Mouse (Mus musculus): ENCODE data around the gene Bcam. TPM values are rescaled to one million over a fixed set of nuclear protein-coding genes. Genes with fewer than 3 reads are reported as not detected.
A peak's percentile ranks its signal among the peaks of the same experiment; 100 is the strongest.

Bcam gene
- polyA plus RNA-seq, 1 experiment, result 25.3 TPM

DNA sequence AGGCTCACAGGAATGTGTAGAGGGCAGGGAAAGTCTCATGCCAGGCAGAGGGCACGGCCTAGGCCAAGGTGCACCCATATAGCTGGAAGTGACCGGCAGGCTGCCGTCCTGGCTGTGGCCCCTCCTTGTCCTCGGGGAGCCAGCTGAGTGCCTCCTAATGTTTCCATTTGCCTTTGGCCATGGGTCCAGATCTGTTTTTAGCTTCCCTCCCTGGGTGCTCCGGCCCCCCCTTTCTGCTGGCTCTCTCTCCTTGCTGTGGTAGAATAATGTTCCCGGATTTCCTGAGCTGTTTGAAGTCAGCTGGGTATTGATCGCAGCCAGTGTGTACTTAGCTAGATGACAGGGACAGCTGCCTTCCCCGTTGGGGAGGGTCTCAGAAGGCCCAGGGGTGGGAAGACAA, 12.8 kb upstream of the Bcam start:
- Histone ChIP-seq H3K27ac (ENCODE audit: insufficient read depth, low read length) (no peak overlapping the region), H3K4me1 (ENCODE audit: control insufficient read depth, insufficient read depth, low read length) (no peaks in the 10 kb centered on the region), H3K4me3 (replicated peaks; ENCODE audit: insufficient read depth, low read depth, low read length) (no peak overlapping the region), H3K27me3 (ENCODE audit: control insufficient read depth, insufficient read depth, low read length) (no peaks in the 10 kb centered on the region)
- TF ChIP-seq POLR2A (IDR thresholded peaks at IDR 0.05; ENCODE audit: borderline replicate concordance, insufficient read depth, low read length) (no peak), CTCF (IDR thresholded peaks at IDR 0.05; ENCODE audit: borderline replicate concordance, insufficient read depth, low read depth, low read length) (no peak)
- no peak for DNase-seq
- 70% methylated on average over 8 of the region's 8 CpGs for WGBS

DNA sequence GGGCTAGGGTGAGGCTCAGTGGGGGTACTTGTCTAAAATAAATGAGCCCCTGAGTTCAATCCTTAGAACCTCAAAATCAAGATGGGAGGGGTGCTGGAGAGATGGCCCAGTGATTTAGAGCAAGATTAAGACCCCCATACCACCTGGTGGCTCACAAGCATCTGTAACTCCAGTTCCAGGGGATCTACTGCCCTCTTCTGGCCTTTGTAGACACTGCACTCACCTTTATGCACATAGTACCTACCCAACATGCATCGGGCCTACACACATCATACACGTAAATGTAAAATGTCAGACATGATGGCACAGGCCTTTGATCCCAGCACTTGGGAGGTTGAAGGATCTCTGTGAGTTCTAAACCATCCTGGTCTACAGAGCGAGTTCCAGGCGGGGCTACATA, 11.8 kb upstream of the Bcam start:
- Histone ChIP-seq H3K27me3 (ENCODE audit: control insufficient read depth, insufficient read depth, low read length) (no peaks in the 10 kb centered on the region), H3K27ac (ENCODE audit: insufficient read depth, low read length) (no peak overlapping the region), H3K4me3 (replicated peaks; ENCODE audit: insufficient read depth, low read depth, low read length) (no peak overlapping the region), H3K4me1 (ENCODE audit: control insufficient read depth, insufficient read depth, low read length) (no peaks in the 10 kb centered on the region)
- 92% methylated on average over 4 of the region's 4 CpGs for WGBS
- TF ChIP-seq CTCF (IDR thresholded peaks at IDR 0.05; ENCODE audit: borderline replicate concordance, insufficient read depth, low read depth, low read length) (no peak), POLR2A (IDR thresholded peaks at IDR 0.05; ENCODE audit: borderline replicate concordance, insufficient read depth, low read length) (no peak)
- DNase-seq, result no peak

DNA sequence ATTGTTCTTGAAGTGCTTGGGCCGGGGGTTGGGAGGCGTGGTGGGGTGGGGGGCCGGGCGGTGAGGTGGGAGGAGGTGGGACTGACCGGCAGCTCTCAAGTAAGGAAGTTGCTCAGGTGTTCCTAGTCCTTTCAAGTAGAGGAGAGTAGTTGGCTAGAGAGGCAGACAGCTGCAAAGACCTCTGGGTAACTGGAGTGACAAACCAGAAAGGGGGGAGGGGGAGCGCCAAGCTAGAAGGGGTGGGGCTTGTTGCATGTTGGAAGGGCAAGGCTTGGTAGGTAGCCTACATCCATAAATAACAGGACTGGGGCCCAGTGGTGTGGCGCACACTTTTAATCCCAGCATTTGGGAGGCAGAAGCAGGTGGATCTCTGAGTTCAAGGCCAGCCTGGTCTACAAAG, 10.9 kb upstream of the Bcam start:
- no peaks in the 10 kb centered on the region for H3K27me3 ChIP-seq (ENCODE audit: control insufficient read depth, insufficient read depth, low read length)
- no peak overlapping the region for H3K27ac ChIP-seq (ENCODE audit: insufficient read depth, low read length)
- H3K4me3 ChIP-seq (replicated peaks; ENCODE audit: insufficient read depth, low read depth, low read length), result no peak overlapping the region
- DNase-seq, result no peak
- TF ChIP-seq POLR2A (IDR thresholded peaks at IDR 0.05; ENCODE audit: borderline replicate concordance, insufficient read depth, low read length) (no peak), CTCF (IDR thresholded peaks at IDR 0.05; ENCODE audit: borderline replicate concordance, insufficient read depth, low read depth, low read length) (no peak)
- H3K4me1 ChIP-seq (ENCODE audit: control insufficient read depth, insufficient read depth, low read length), result no peaks in the 10 kb centered on the region
- WGBS, result 94% methylated on average over 7 of the region's 7 CpGs

DNA sequence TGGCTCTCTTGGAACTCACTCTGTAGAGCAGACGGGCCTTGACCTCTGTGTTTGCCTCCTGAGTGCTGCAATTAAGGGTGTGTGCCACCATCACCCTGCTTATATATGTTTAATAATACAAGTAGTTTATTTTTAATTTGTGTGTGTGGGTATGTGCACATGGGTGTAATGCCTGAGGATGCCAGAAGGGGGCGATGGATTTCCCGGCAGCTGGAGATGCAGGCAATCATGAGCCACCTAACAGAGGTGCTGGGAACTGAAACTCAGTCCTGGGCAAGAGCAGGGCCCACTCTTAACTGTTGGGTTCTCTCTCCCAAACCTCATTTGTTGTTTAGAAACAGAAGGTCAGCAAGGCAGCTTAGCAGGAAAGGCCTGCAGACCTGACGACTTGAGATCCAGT, 9.1 kb upstream of the Bcam start:
- DNase-seq, result no peak
- no peaks in the 10 kb centered on the region for H3K27me3 ChIP-seq (ENCODE audit: control insufficient read depth, insufficient read depth, low read length)
- H3K4me3 ChIP-seq (replicated peaks; ENCODE audit: insufficient read depth, low read depth, low read length), result no peak overlapping the region
- H3K4me1 ChIP-seq (ENCODE audit: control insufficient read depth, insufficient read depth, low read length), result no peaks in the 10 kb centered on the region
- WGBS, result 80% methylated on average over 4 of the region's 4 CpGs
- no peak overlapping the region for H3K27ac ChIP-seq (ENCODE audit: insufficient read depth, low read length)
- TF ChIP-seq POLR2A (IDR thresholded peaks at IDR 0.05; ENCODE audit: borderline replicate concordance, insufficient read depth, low read length) (no peak), CTCF (IDR thresholded peaks at IDR 0.05; ENCODE audit: borderline replicate concordance, insufficient read depth, low read depth, low read length) (no peak)

DNA sequence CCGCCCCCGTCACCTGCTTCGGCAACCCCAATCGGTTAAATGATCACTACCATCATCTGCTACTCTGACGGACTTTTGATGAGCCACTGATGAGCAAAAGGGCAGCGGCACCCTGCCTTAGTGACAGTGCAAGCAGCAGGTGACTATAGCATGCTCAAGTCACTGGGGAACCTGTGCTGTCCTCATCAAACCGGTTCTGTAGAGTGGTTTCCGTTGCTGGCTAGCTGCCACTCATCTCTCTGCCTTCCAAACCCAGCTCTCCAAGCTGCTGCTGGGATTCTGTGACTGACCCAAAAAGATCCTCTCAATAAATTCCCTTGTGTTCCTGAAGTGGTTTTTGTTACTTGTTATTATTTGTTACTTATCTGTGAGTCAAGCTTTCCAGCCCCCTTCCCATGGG, 7.8 kb upstream of the Bcam start:
- no peak overlapping the region for H3K4me3 ChIP-seq (replicated peaks; ENCODE audit: insufficient read depth, low read depth, low read length)
- no peak overlapping the region for H3K27ac ChIP-seq (ENCODE audit: insufficient read depth, low read length)
- 76% methylated on average over 8 of the region's 8 CpGs for WGBS
- DNase-seq, result no peak
- no peaks in the 10 kb centered on the region for H3K4me1 ChIP-seq (ENCODE audit: control insufficient read depth, insufficient read depth, low read length)
- TF ChIP-seq POLR2A (IDR thresholded peaks at IDR 0.05; ENCODE audit: borderline replicate concordance, insufficient read depth, low read length) (no peak), CTCF (IDR thresholded peaks at IDR 0.05; ENCODE audit: borderline replicate concordance, insufficient read depth, low read depth, low read length) (no peak)
- H3K27me3 ChIP-seq (ENCODE audit: control insufficient read depth, insufficient read depth, low read length), result no peaks in the 10 kb centered on the region

DNA sequence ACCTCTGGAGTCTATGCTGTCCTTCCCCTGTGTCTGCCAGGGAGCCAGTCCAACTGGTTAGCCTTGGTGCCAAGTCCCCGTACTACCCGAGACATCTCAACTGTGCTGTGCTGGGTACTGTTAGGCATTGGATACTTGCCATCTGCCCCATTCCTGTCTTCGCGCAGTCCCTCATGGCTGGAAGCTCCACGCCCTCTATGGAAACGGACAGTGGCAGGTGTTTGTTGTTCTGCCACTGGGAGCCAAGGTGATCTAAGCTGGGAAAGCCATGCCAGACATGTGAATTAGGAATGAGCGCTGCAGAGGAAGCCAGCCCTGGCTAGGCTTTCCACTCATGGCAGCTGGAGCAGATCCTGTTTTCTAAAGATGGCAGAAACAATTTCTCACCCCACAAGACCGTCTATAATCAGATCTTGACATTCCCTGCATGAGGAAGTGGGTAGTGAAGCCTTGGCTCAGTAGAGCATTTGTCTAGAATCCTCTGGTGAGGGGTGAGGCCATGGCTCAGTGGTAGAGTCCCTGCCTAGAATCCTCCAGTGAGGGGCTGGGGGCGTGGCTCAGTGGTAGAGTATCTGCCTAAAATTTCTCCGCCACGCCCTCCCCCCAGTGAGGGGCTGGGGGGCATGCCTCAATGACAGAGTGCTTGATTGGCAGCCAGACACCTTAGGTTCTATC, 6.4 kb upstream of the Bcam start:
- WGBS, result 22% methylated on average over 11 of the region's 11 CpGs

DNA sequence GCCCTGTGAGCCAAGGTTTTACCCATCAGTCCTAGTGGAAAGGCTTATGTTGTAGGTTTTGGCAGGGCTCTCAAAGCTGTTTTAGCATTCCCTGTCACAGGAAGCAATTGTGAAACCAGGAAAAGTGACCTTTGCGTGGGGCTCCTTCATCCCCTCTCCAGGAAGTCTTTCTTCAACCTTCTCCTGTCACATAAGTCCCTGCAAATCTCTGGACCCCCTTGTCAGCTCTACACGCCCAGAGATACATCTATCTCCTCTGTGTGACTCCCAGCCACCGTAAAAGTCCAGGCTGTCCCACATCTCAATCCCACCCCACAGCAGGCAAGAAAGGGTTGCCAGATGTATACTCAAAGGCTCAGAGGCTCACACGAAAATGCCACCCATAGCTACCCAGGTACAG, 866 bp upstream of the Bcam start:
- Histone ChIP-seq H3K4me1 (ENCODE audit: control insufficient read depth, insufficient read depth, low read length) (no peaks in the 10 kb centered on the region), H3K4me3 (replicated peaks; ENCODE audit: insufficient read depth, low read depth, low read length) (no peak overlapping the region), H3K27me3 (ENCODE audit: control insufficient read depth, insufficient read depth, low read length) (no peaks in the 10 kb centered on the region; the same call in 1 of the 2 replicates), H3K27ac (ENCODE audit: insufficient read depth, low read length) (no peak overlapping the region)
- DNase-seq, result no peak
- WGBS, result 55% methylated on average over 4 of the region's 4 CpGs
- no peak for TF ChIP-seq CTCF (IDR thresholded peaks at IDR 0.05; ENCODE audit: borderline replicate concordance, insufficient read depth, low read depth, low read length)
- TF ChIP-seq POLR2A (IDR thresholded peaks at IDR 0.05; ENCODE audit: borderline replicate concordance, insufficient read depth, low read length), result no peak

More for the DNA sequence above, 6.4 kb upstream of the Bcam start:
- no peak for TF ChIP-seq CTCF (IDR thresholded peaks at IDR 0.05; ENCODE audit: borderline replicate concordance, insufficient read depth, low read depth, low read length)
- no peak for TF ChIP-seq POLR2A (IDR thresholded peaks at IDR 0.05; ENCODE audit: borderline replicate concordance, insufficient read depth, low read length)
- no peak for DNase-seq
- H3K4me1 ChIP-seq (ENCODE audit: control insufficient read depth, insufficient read depth, low read length), result no peaks in the 10 kb centered on the region
- no peak overlapping the region for H3K4me3 ChIP-seq (replicated peaks; ENCODE audit: insufficient read depth, low read depth, low read length)
- no peak overlapping the region for H3K27ac ChIP-seq (ENCODE audit: insufficient read depth, low read length)
- H3K27me3 ChIP-seq (ENCODE audit: control insufficient read depth, insufficient read depth, low read length), result no peaks in the 10 kb centered on the region

DNA sequence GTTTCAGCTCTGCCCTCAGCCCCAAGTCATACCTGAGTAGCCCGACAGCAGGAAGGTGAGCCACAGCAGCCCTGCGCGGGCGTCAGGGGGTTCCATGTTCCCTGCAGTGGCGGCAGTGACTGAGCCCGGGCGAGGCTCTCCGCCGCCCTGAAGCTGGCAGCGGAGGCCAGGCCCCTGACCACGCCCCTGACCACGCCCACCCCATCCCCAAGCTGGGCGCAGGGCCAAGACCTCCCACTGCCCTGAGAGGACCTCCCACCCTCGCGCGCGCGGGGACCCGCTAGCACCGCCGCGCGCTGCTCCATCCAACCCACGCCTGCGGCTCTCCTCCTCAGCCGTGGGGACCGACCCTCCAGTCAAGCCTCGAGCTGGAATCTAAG, 451 bp downstream of the Bcam start:
- WGBS, result 2% methylated on average over 28 of the region's 28 CpGs
- no peak overlapping the region for H3K27ac ChIP-seq (ENCODE audit: insufficient read depth, low read length)
- no peak for TF ChIP-seq POLR2A (IDR thresholded peaks at IDR 0.05; ENCODE audit: borderline replicate concordance, insufficient read depth, low read length)
- TF ChIP-seq CTCF (IDR thresholded peaks at IDR 0.05; ENCODE audit: borderline replicate concordance, insufficient read depth, low read depth, low read length), result no peak
- peak; percentile 16 to 26 for DNase-seq
- H3K4me3 ChIP-seq (replicated peaks; ENCODE audit: insufficient read depth, low read depth, low read length), result no peak overlapping the region
- no peaks in the 10 kb centered on the region for H3K4me1 ChIP-seq (ENCODE audit: control insufficient read depth, insufficient read depth, low read length)
- H3K27me3 ChIP-seq (ENCODE audit: control insufficient read depth, insufficient read depth, low read length), result no peaks in the 10 kb centered on the region; the same call in 1 of the 2 replicates
